Mouse (Mus musculus) thymus, adult 2 months (tissue): Measurements from ENCODE around the gene Banf1. TPM values are rescaled to one million over a fixed set of nuclear protein-coding genes. Genes with fewer than 3 reads are reported as not detected.

Experiments
- DNase-seq: peaks from one replicate; pipeline ENCODE4 v3.0.0; 2021
- H3K27ac ChIP-seq: fragments of 200-500 bp; 2 replicates; pipeline ENCODE4 v1.5.1; 2012; ENCODE audit warnings: low read length, control low read depth; ENCODE audit not compliant: control insufficient read depth, insufficient read depth
- H3K27me3 ChIP-seq: fragments of 200-500 bp; 2 replicates; pipeline ENCODE4 v1.6.1; 2012; ENCODE audit warnings: mild to moderate bottlenecking, low read length, moderate library complexity, mixed read lengths; ENCODE audit not compliant: control insufficient read depth, insufficient read depth
- H3K36me3 ChIP-seq: fragments of 200-500 bp; 2 replicates; pipeline ENCODE4 v1.6.1; 2012; ENCODE audit warnings: mild to moderate bottlenecking, low read length, moderate library complexity; ENCODE audit not compliant: control insufficient read depth, insufficient read depth
- H3K4me1 ChIP-seq: fragments of 200-500 bp; replicated peaks from 2 replicates; pipeline ENCODE4 v1.6.1; 2012; ENCODE audit warnings: low read length; ENCODE audit not compliant: control insufficient read depth, insufficient read depth
- H3K4me3 ChIP-seq: fragments of 200-500 bp; 2 replicates; pipeline ENCODE4 v1.5.1; 2012; ENCODE audit warnings: mild to moderate bottlenecking, low read length, control low read depth, moderate library complexity; ENCODE audit not compliant: control insufficient read depth, insufficient read depth
- CTCF ChIP-seq: fragments of 200-500 bp; IDR thresholded peaks from 2 replicates; pipeline ENCODE4 v1.5.1; 2012; ENCODE audit warnings: mild to moderate bottlenecking, control low read depth, low read length, moderate library complexity, borderline replicate concordance; ENCODE audit not compliant: control insufficient read depth, poor library complexity, insufficient read depth; ENCODE audit errors: extremely low read depth
- POLR2A ChIP-seq: fragments of 200-500 bp; IDR thresholded peaks from 2 replicates; pipeline ENCODE4 v1.6.1; 2012; ENCODE audit warnings: mild to moderate bottlenecking, low read length, control low read depth, moderate library complexity; ENCODE audit not compliant: control insufficient read depth, poor library complexity, insufficient read depth; ENCODE audit errors: extremely low read depth
- WGBS: fragments of 180-500 bp; shearing (Covaris S2); methylation state at CpG from one replicate; pipeline ENCODE4 v1.1.7; 2018; 5-methylcytosine and 5-hydroxymethylcytosine counted together
- polyA plus RNA-seq: library from polyadenylated mRNA; depleted of rRNA; stranded (reverse); fragments of >200 nt; gene quantifications from 2 replicates; pipeline ENCODE4 v1.2.3, GENCODE M21; 2012; rRNA removed

Banf1 gene
- 294 and 314 TPM in 2 replicates for polyA plus RNA-seq

- Histone ChIP-seq H3K4me3 (peak within 1 kb of the TSS; percentile 65), H3K27ac (peak within 1 kb of the TSS; percentile 60; the same call in 1 of the 2 replicates), H3K4me1 (peaks cover 26% of the 10 kb centered on the region), H3K27me3 (no peaks in the 10 kb centered on the region), H3K36me3 (peaks cover 27% of the 10 kb centered on the region)
- DNase-seq: no peak
- WGBS: under 1% methylated on average over 33 of the region's 33 CpGs
- TF ChIP-seq POLR2A (no peak), CTCF (no peak)
These were observed at the start of gene Banf1 for GRCm38 (mm10) chr19:5367053-5367359. Banf1 (minus strand) TSS chr19:5367168.

- no peak overlapping the region for H3K4me3 ChIP-seq
- H3K4me1 ChIP-seq: 0 out of 2 replicates have a peak, but pooled peaks cover 3% of the 10 kb centered on the region
- no peak for DNase-seq
- TF ChIP-seq CTCF (no peak), POLR2A (no peak)
- 89% methylated on average over 2 of the region's 2 CpGs for WGBS
- no peaks in the 10 kb centered on the region for H3K27me3 ChIP-seq
- H3K36me3 ChIP-seq: peaks cover 11% of the 10 kb centered on the region; the same call in 1 of the 2 replicates
- H3K27ac ChIP-seq: no peak overlapping the region
These were observed 47.6 kb upstream of the Banf1 start for GRCm38 (mm10) chr19:5414534-5414957.

GRCm38 (mm10) chr19:5413840-5414239 is 46.9 kb upstream of the Banf1 start:
- Histone ChIP-seq H3K36me3 (peaks cover 11% of the 10 kb centered on the region; the same call in 1 of the 2 replicates), H3K4me3 (no peak overlapping the region), H3K4me1 (0 out of 2 replicates have a peak, but pooled peaks cover 7% of the 10 kb centered on the region), H3K27me3 (no peaks in the 10 kb centered on the region), H3K27ac (no peak overlapping the region)
- DNase-seq: no peak
- WGBS: 97% methylated on average over 4 of the region's 4 CpGs
- no peak for TF ChIP-seq CTCF

- Histone ChIP-seq H3K36me3 (no peaks in the 10 kb centered on the region), H3K4me1 (peaks cover 16% of the 10 kb centered on the region), H3K27ac (no peak overlapping the region), H3K4me3 (no peak overlapping the region), H3K27me3 (no peaks in the 10 kb centered on the region)
- no peak for DNase-seq
- 94% methylated on average over 5 of the region's 5 CpGs for WGBS
- TF ChIP-seq POLR2A: no peak
- TF ChIP-seq CTCF: no peak
These were observed 45.0 kb upstream of the Banf1 start for GRCm38 (mm10) chr19:5411961-5412360.

- H3K27ac ChIP-seq: no peak overlapping the region
- WGBS: 98% methylated on average over 5 of the region's 5 CpGs
These were observed 43.7 kb upstream of the Banf1 start for GRCm38 (mm10) chr19:5410641-5411040.

GRCm38 (mm10) chr19:5409068-5409467 is 42.1 kb upstream of the Banf1 start:
- TF ChIP-seq POLR2A (no peak), CTCF (no peak)
- 80% methylated on average over 5 of the region's 5 CpGs for WGBS
- no peak overlapping the region for H3K4me3 ChIP-seq
- H3K36me3 ChIP-seq: no peaks in the 10 kb centered on the region
- peaks cover 18% of the 10 kb centered on the region for H3K4me1 ChIP-seq
- H3K27ac ChIP-seq: peak overlapping the region; percentile 5; the same call in 1 of the 2 replicates
- no peak for DNase-seq
- H3K27me3 ChIP-seq: no peaks in the 10 kb centered on the region

More at GRCm38 (mm10) chr19:5410641-5411040, 43.7 kb upstream of the Banf1 start:
- Histone ChIP-seq H3K4me1 (peaks cover 18% of the 10 kb centered on the region), H3K4me3 (no peak overlapping the region), H3K27me3 (no peaks in the 10 kb centered on the region), H3K36me3 (no peaks in the 10 kb centered on the region)
- DNase-seq: no peak
- TF ChIP-seq POLR2A (no peak), CTCF (no peak)

- DNase-seq: no peak
These were observed 41.4 kb upstream of the Banf1 start for GRCm38 (mm10) chr19:5408057-5409001.

More at GRCm38 (mm10) chr19:5408057-5409001, 41.4 kb upstream of the Banf1 start:
- peak overlapping the region; percentile 37 for H3K27ac ChIP-seq
- 76% methylated on average over 13 of the region's 13 CpGs for WGBS
- H3K27me3 ChIP-seq: no peaks in the 10 kb centered on the region
- H3K36me3 ChIP-seq: no peaks in the 10 kb centered on the region
- no peak overlapping the region for H3K4me3 ChIP-seq
- TF ChIP-seq POLR2A (no peak), CTCF (no peak)
- H3K4me1 ChIP-seq: peaks cover 18% of the 10 kb centered on the region
